In the genomic region with DNA sequence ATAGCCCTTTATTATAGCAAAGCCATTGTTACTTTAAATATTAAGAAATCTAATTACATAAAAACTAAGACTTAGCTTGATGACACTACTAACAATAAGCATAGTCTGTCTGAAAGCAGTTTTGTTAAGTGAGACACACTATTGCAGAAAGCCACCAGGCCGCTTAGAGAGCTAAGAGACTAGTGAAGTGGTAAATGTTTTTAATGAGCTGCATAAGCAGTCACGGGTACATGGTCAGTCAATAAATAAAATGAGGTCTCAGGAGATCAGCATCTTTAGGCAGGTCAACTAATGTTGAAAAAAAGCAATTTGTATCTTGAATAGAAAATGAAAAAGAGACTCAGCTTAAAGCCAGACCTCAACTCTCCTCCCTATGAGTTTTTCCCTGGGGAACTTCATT, we compare ENCODE assay signal across 22 mouse cellular contexts. TPM values are rescaled to one million over a fixed set of nuclear protein-coding genes. Genes with fewer than 3 reads are reported as not detected.
"Had no signal": no experiment of that assay in that cellular context is flagged by ENCODE, and none has a peak within 500 bp of the region (broad histone marks: within the 10 kb centered on the region; RNA-seq: fewer than 3 reads in every experiment).

No protein-coding gene starts in this region.

- H3K9me3 ChIP-seq: midbrain, embryonic 10.5 days; midbrain, embryonic 13.5 days; midbrain, embryonic 15.5 days; neural tube, embryonic 13.5 days; neural tube, embryonic 15.5 days had no signal

- ATAC-seq: midbrain, embryonic 13.5 days; midbrain, embryonic 15.5 days had no signal

- H3K27me3 ChIP-seq: midbrain, embryonic 13.5 days; midbrain, embryonic 15.5 days; neural tube, embryonic 13.5 days; neural tube, embryonic 15.5 days had no signal

- H3K9ac ChIP-seq: lung, embryonic 14.5 days; midbrain, embryonic 13.5 days; midbrain, embryonic 15.5 days; neural tube, embryonic 13.5 days; neural tube, embryonic 15.5 days had no signal

- H3K4me1 ChIP-seq: midbrain, embryonic 10.5 days; midbrain, embryonic 13.5 days; midbrain, embryonic 15.5 days; neural tube, embryonic 13.5 days; neural tube, embryonic 15.5 days had no signal

- H3K4me3 ChIP-seq: midbrain, embryonic 10.5 days; midbrain, embryonic 13.5 days; midbrain, embryonic 15.5 days; myocyte; neural tube, embryonic 13.5 days; neural tube, embryonic 15.5 days had no signal

- H3K27ac ChIP-seq: midbrain, embryonic 10.5 days; midbrain, embryonic 13.5 days; midbrain, embryonic 15.5 days; neural tube, embryonic 13.5 days; neural tube, embryonic 15.5 days had no signal

- H3K36me3 ChIP-seq: midbrain, embryonic 10.5 days; midbrain, embryonic 13.5 days; midbrain, embryonic 15.5 days; neural tube, embryonic 13.5 days; neural tube, embryonic 15.5 days had no signal

- H3K4me2 ChIP-seq: lung, embryonic 14.5 days; midbrain, embryonic 13.5 days; midbrain, embryonic 15.5 days; neural tube, embryonic 13.5 days; neural tube, embryonic 15.5 days had no signal

- DNase-seq: lung, adult 18-20 months; lung, embryonic 14.5 days; lung, postnatal 10 days; lung, postnatal 4 days; retina, postnatal 1 day; right cerebral cortex, adult 18-20 months; right cerebral cortex, postnatal 25 days; right cerebral cortex, postnatal 4 days; spleen, adult 18-20 months; thymus, adult 18-20 months; thymus, postnatal 14 days; thymus, postnatal 36 days had no signal

RNA-seq across cellular contexts. Expression of a gene that starts 44.3 kb away (rescaled TPM):
- polyA plus RNA-seq: lung, embryonic 16.5 days; midbrain, embryonic 10.5 days; midbrain, embryonic 15.5 days; myocyte; neural tube, embryonic 11.5 days; neural tube, embryonic 13.5 days; neural tube, embryonic 15.5 days; small intestine, adult 2 months; thymus, postnatal 0 days had no signal
